Mouse (Mus musculus) thymus, postnatal 0 days (tissue): ENCODE measurements around the gene Xrcc3. TPM values are rescaled to one million over a fixed set of nuclear protein-coding genes. Genes with fewer than 3 reads are reported as not detected.

Experiments
- polyA plus RNA-seq: library from polyadenylated mRNA; unstranded; fragments of >200 nt; fragmentation: Nextera tagmentation; extraction: Ambion mirVana; gene quantifications from 2 replicates; pipeline ENCODE4 v1.2.1, GENCODE M21; 2015

The Xrcc3 gene
- polyA plus RNA-seq, 1 experiment from 2014 or later: 5.0 TPM

Other genes with a start within 250 kb of the Xrcc3 start
- 25.5 and 35.1 TPM in 2 replicates for gene Mark3, start 239.3 kb downstream of the Xrcc3 start, polyA plus RNA-seq
- gene Ckb, start 141.5 kb downstream of the Xrcc3 start, polyA plus RNA-seq: 137 and 143 TPM in 2 replicates
- 9.8 and 12.0 TPM in 2 replicates for gene Trmt61a, start 135.8 kb downstream of the Xrcc3 start, polyA plus RNA-seq
- 50.7 and 54.1 TPM in 2 replicates for gene Bag5, start 100.6 kb downstream of the Xrcc3 start, polyA plus RNA-seq
- 60.1 and 66.6 TPM in 2 replicates for gene Apopt1, start 100.6 kb downstream of the Xrcc3 start, polyA plus RNA-seq
- 46.9 and 52.2 TPM in 2 replicates for gene Klc1, start 55.0 kb downstream of the Xrcc3 start, polyA plus RNA-seq
- 73.7 and 76.6 TPM in 2 replicates for gene Zfyve21, start 297 bp upstream of the Xrcc3 start, polyA plus RNA-seq
- gene Ppp1r13b, start 94.2 kb upstream of the Xrcc3 start, polyA plus RNA-seq: 17.0 and 18.3 TPM in 2 replicates
- 879 and 927 TPM in 2 replicates for gene Atp5mpl, start 153.1 kb upstream of the Xrcc3 start, polyA plus RNA-seq
- 0.12 and 0.16 TPM in 2 replicates for gene Tdrd9, start 157.7 kb upstream of the Xrcc3 start, polyA plus RNA-seq
- gene Rd3l, start 167.4 kb upstream of the Xrcc3 start, polyA plus RNA-seq: not detected in 2 replicates